Mouse (Mus musculus) cerebellum, adult 9-11 months (tissue): ENCODE data around the gene Vmp1.

Source experiments
- DNase-seq: peaks from one replicate; pipeline ENCODE4 v3.0.0; 2022

The Vmp1 gene

GRCm38 (mm10) chr11:86629445-86629844 is 54.2 kb downstream of the Vmp1 start:
- no peak for DNase-seq

DNA sequence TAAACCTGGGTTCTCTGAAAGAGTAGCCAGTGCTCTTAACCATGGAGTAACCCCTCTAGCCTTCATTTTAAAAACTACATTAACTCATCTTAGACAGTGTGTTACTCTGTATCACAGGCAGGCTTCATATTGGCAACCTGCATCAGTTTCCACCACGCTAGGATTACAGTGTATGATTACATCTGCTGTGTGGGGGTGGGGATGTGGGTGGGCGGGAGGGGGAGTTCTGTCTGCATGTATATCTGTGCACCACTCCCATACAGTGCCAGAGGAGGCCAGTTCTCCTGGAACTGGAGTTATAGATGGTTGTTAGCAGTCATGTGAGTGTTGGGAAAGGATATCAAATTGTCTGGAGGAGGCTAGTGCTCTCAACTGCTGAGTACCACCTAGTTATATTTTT is 55.2 kb downstream of the Vmp1 start:
- DNase-seq = no peak

DNA sequence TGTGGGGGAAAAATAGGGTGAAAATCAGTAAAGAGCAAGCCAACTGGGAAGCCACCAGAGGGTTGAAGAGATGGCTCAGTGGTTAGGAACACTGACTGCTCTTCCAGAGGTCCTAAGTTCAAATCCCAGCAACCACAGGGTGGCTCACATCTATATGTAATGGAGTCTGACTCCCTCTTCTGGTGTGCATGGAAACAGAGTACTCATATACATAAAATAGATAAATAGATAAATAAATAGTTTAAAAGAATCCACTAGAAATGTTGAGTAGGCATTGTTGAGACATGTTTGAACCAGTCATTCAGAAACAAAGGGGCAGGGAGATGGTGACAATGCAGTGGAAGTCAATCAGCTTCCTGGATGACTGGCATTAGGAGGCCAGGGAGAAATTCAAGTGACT is 56.0 kb downstream of the Vmp1 start:
- DNase-seq = no peak

- DNase-seq = no peak
Observed at GRCm38 (mm10) chr11:86626714-86627113, 56.9 kb downstream of the Vmp1 start.

DNA sequence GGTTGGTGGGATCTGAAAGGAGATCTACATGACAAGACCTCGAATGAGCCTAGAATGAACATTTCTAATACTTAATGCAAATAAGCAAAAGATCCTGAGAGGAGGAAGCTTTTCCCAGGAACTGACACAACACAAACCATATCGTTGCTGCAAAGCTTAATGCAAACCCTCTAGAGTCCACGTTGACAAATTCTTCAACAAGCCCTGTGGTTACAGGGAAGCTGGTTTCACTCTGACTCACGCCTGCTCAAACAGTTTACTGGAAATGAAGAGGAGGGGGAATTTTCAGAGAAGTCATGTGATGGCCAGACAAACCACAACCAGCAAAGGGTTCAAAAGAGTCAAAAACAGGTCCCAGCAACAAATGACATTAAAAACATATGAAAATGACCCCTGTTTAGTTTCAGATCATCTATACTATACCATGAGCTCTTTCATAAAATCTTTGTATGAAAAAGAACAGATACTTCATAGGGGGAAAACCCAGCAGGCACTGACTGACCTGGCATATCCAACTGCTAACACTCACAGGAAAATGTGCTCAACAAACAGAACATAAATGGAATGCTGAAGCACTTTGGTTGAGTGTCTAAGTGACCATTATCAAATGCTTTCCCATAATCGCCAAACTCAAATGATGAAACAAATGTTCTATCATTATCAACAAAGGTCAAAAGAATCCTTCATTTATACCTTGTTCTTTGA is 59.2 kb downstream of the Vmp1 start:
- no peak for DNase-seq

DNA sequence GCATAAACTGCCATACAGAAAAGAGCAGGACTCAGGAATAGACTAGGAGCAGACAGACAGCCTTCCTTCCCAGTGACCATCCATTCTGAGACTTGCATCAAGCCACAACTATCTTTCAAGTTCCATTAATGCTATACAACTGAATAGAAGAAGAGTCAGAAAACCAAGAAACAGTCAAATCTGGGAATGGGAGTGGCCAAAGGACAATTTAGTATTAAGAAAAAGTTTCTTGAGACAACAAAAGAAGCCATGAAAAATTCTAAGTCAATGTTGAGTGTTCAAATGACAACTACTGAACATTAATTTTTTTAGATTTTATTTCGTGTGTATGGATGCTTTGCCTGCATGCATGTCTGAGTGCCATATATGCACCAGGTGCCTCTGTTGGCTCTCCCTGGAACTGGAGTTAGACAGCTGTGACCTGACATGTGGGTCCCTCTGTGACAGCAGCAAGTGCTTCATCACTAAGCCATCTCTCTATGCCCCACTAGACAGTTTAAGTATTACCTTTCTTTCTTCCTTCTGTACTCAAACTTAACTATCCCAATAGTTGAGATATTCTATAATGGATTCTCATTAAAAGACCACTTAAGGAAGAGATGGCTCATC is 60.1 kb downstream of the Vmp1 start:
- DNase-seq = no peak

DNA sequence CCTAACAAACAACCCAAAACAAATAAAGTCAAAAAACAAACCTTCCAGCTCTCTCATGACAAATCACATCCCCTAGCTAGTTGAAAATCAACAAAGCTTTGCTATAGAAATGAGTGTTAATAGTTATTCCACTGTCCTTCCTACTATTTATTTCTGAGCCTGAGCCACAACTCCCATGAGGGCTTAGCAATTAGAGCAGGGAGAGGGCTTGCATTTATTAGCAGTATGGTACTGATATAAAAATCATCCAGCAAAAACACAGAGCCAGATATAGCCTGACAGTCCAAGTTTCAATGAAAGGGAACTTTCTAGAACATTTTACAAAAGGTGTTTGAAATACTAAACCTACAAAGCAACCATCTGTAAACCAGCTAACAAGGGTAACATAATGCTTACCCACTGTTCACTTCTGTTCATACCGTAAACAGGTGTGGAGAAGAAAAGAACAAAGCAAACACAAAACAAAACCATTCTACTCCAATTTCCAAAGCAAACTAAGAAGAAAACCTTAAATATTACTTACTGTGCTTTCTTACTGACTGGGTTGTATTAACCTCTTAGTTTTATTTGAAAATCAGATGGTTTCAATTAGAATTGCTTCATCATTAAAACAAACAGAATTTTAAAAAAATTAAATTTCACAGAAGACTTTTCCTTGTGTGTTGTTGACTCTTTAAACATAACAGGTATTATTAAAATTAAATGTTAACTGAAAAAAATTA is 61.3 kb downstream of the Vmp1 start:
- no peak for DNase-seq

- DNase-seq = peak; percentile 11
Observed at GRCm38 (mm10) chr11:86621139-86621538, 62.5 kb downstream of the Vmp1 start.

GRCm38 (mm10) chr11:86618548-86619335 is 64.9 kb downstream of the Vmp1 start:
- no peak for DNase-seq

- no peak for DNase-seq
Observed at GRCm38 (mm10) chr11:86614607-86615006, 69.0 kb downstream of the Vmp1 start.

DNA sequence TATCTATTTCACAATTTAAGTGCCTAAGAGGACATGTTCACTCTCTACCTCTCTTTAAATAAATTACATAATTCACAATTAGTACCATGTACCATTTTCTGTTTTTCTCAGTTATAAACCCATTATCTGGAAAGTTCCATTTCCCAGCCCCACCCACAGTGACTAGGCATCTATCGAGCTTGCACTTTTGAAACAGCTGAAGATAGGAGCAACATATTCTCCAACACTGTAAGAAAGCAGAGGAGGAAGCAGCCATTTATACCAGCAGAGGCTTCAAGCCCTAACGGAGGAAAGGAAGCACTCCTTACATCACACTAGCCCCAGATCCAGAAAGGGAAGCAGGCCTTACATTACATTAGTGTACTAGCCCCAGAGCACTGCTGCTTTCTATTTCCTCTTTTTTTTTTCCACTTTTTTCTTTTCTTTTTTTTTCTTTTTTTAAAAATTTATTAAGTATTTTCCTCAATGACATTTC is 69.5 kb downstream of the Vmp1 start:
- no peak for DNase-seq

DNA sequence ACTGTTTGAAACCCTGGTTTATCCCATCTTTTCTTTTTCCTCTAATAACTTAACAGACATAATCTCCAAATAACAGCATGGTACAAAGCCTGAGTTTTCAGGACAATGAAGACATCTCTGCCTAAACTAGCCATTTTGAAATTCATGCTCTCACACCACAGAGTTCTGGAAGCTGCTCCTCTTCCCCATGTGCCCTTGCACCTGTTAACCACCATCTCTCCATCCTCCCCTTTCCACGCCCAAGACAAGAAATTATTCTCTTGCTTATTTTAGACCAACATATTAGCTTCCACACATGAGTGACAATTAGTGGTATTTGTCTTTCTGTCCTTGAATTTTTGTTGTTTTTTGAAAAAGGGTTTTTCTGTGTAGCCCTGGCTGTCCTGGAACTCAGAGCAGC is 71.6 kb downstream of the Vmp1 start:
- DNase-seq = no peak

- no peak for DNase-seq
Observed at GRCm38 (mm10) chr11:86610239-86610638, 73.4 kb downstream of the Vmp1 start.

DNA sequence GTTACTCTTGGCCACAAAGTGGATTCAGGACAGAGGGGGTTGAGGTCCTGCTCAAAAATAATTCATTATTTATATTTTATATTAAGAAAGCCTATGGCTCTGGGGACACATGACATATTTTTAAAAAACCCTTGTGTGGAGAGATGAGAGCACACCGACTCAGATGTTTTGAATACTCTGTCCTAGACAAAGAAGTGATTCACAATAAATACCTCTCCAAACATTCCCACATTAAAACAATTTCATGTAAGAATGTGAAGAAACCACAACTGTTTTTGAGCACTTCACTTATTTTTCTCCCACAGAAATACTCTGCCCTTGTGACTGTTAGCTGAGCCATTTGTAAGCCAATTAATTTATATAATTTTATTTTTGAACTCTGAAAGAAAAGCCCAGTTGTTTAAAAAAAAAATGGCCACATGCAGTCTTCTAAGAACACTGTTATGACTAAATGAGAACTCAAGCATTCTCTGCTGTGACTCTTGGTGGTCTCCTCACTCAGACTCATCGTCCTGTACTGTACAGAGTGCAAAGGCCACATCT is 75.8 kb downstream of the Vmp1 start:
- no peak for DNase-seq

DNA sequence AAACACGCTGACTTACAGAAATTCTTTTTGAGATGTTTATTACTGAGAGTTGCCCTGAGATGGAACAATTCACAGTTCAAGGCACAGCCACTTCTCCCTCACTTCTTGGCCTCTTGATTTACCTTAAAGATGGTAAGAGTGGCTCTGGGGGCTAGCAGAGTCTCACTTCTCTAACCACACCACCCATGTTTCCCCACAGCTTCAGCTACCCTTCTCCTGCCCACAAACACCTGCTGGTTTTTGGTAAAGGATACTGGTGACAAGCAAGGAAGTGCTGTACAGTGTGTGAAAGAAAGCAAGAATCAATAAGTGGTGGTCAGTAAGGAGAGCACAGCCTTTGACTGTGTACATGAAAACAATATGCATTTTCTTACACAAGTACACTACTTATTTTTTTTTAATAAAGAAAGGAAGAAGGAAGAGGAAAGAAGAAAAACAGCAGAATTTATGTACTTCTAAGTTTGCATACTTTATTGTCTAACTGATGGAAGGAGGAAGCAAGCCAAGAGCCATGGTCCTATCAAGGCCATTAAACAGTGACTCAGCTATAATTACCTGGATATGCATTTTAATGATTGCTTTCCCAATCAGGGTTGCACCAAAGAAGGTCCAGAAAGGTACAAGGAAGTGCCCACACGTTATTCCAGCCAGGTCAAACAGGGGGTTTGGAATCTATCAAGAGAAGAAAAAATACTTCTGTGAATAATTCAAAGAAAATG is 76.9 kb downstream of the Vmp1 start:
- no peak for DNase-seq

DNA sequence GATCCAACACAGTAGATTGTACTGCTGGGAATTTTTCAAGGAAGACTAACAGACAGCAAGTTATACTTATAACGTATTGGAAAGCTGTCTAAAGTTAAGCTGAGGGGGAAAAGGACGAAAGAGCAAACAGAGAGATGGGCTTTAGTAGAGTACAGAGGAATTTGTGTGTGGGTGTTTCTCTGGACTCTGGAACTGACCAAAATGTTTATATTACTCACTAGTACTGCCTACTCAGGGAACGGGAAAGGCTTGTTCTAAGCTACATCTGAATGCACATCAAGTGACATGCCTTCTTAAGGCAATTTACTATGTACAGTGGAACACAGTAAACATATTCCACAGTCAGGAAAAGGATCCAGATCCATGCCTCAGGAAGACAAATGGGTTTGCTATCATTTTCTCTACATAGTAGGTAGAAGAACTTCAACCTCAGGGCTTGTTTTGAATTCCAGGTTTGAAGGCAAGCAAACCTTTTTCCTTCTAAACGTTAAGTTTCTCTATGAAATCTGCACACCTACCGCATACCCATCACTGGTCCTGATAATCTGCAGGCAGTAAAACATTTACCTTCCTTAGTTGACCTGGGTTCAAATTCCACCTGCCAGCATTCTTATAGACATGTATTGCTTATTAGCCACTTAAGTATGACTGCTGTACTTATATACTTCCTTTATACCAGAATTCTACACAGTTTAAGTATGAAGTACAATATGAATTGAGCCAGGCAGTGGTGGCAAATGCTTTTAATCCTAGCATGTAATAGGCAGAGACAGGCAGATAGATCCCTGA is 78.7 kb downstream of the Vmp1 start:
- DNase-seq = no peak

DNA sequence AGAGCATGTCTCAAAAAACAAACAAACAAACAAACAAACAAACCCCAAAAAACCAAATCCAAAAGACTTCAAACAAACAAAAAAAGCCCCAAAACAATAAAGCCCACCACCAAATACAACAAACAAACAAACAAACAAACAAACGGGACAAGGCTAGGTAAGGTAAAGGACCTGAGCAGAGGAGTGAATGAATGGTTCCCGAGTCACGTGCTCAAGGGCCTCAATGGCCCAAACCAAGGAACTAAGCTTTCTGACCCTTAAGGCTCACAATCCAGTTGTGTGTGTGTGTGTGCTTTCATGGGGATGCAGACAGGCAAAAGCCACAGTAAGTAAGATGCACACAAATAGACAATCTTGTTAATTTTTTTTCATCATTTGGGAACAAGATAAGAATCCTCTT is 79.3 kb downstream of the Vmp1 start:
- no peak for DNase-seq

DNA sequence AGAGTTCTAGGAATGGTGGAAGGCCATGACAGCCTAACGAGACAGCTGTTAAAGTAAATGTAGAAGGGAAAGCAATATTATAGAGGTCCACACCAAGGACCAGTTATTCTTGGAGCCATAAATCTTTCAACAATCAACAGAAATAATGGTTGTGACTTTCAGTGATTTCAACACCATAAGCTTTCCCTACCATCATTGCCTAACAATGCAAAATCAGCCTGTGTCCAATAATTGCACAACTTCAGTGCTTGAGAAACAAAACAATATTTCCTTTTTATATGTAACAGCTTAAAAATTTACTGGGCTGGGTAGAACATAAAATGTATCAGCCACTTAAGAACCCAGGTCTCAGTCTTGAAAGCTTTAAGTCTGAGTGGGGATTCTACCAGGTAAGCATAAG is 79.9 kb downstream of the Vmp1 start:
- DNase-seq = no peak

GRCm38 (mm10) chr11:86602116-86602515 is 81.5 kb downstream of the Vmp1 start:
- no peak for DNase-seq

GRCm38 (mm10) chr11:86600209-86600557 is 83.5 kb downstream of the Vmp1 start:
- no peak for DNase-seq

DNA sequence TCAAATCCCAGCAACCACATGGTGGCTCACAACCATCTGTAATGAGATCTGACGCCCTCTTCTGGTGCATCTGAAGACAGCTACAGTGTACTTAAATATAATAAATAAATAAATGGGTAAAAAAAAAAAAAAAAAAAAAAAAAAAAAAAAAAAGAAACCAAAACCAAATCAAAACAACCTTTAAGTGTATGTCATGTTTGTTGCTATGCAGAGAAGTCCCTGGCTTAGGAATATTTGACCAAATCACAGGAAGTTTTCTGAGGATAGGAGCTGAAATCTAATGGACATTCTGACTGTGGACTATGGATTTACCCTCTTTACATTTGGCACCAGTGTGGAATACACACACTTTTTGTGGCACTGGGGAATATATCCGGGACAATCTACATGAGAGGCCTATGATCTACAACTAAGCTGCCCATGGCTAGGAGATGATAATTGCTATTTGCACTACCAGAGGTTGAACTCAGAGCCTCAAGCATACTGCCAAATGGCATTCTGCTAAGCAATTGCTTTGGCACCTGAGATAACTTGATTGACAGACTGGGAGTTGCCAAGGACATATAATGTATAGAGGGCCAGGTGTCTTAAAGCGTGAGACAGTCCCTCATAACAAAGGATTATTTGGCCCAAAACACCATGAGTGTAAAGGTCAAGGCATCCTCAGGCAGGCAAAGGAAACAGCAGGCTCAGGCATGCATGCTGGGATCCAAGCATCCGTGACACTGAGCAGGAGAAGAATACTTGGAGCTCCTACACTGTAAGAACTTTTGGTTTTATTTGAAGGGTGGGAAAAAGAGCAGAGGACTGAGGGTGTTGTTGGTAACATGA is 84.0 kb downstream of the Vmp1 start:
- no peak for DNase-seq
